Mouse (Mus musculus) layer of hippocampus, adult 9-11 months (tissue): ENCODE measurements around the gene Gnao1.
A peak's percentile ranks its signal among the peaks of the same experiment; 100 is the strongest.

ENCODE experiments used
- DNase-seq: peaks from one replicate; pipeline ENCODE4 v3.0.0; 2022

The Gnao1 gene

GRCm38 (mm10) chr8:93898570-93898969, 88.8 kb downstream of the Gnao1 start:
- no peak for DNase-seq

GRCm38 (mm10) chr8:93902040-93902439, 92.3 kb downstream of the Gnao1 start:
- DNase-seq = no peak

GRCm38 (mm10) chr8:93906961-93907360, 97.2 kb downstream of the Gnao1 start:
- peak; percentile 37 for DNase-seq

- DNase-seq = peak; percentile 75
Observed at GRCm38 (mm10) chr8:93907987-93908441, 98.2 kb downstream of the Gnao1 start.

- DNase-seq = no peak
Observed at GRCm38 (mm10) chr8:93908546-93908945, 98.8 kb downstream of the Gnao1 start.

- DNase-seq = no peak
Observed at GRCm38 (mm10) chr8:93911715-93912555, 102.2 kb downstream of the Gnao1 start.

- peak; percentile 89 for DNase-seq
Observed at GRCm38 (mm10) chr8:93917859-93918421, 108.2 kb downstream of the Gnao1 start.

- DNase-seq = no peak
Observed at GRCm38 (mm10) chr8:93918580-93918979, 108.8 kb downstream of the Gnao1 start.

- DNase-seq = no peak
Observed at GRCm38 (mm10) chr8:93919422-93919821, 109.7 kb downstream of the Gnao1 start.

- DNase-seq = peak; percentile 75
Observed at GRCm38 (mm10) chr8:93919916-93920589, 110.3 kb downstream of the Gnao1 start.

GRCm38 (mm10) chr8:93920590-93920948, 110.8 kb downstream of the Gnao1 start:
- DNase-seq = no peak

GRCm38 (mm10) chr8:93923897-93924334, 114.2 kb downstream of the Gnao1 start:
- DNase-seq = peak; percentile 68

- no peak for DNase-seq
Observed at GRCm38 (mm10) chr8:93925513-93925912, 115.7 kb downstream of the Gnao1 start.

- no peak for DNase-seq
Observed at GRCm38 (mm10) chr8:93929233-93929632, 119.5 kb downstream of the Gnao1 start.

GRCm38 (mm10) chr8:93931336-93931735, 121.6 kb downstream of the Gnao1 start:
- DNase-seq = peak; percentile 68

- peak; percentile 81 for DNase-seq
Observed at GRCm38 (mm10) chr8:93932873-93933272, 123.1 kb downstream of the Gnao1 start.

- no peak for DNase-seq
Observed at GRCm38 (mm10) chr8:93933288-93933687, 123.5 kb downstream of the Gnao1 start.

- no peak for DNase-seq
Observed at GRCm38 (mm10) chr8:93938193-93938592, 128.4 kb downstream of the Gnao1 start.

GRCm38 (mm10) chr8:93940542-93941423, 131.0 kb downstream of the Gnao1 start:
- no peak for DNase-seq

GRCm38 (mm10) chr8:93941636-93942054, 131.9 kb downstream of the Gnao1 start:
- peak; percentile 63 for DNase-seq

- DNase-seq = no peak
Observed at GRCm38 (mm10) chr8:93945781-93946180, 136.0 kb downstream of the Gnao1 start.

GRCm38 (mm10) chr8:93946397-93946796, 136.6 kb downstream of the Gnao1 start:
- DNase-seq = no peak

- no peak for DNase-seq
Observed at GRCm38 (mm10) chr8:93950133-93950532, 140.4 kb downstream of the Gnao1 start.
